Mouse (Mus musculus): ENCODE results near the gene Notch2. TPM values are rescaled to one million over a fixed set of nuclear protein-coding genes. Genes with fewer than 3 reads are reported as not detected.

Notch2 gene
- polyA plus RNA-seq, 1 experiment from 2014 or later, result 29.6 TPM

DNA sequence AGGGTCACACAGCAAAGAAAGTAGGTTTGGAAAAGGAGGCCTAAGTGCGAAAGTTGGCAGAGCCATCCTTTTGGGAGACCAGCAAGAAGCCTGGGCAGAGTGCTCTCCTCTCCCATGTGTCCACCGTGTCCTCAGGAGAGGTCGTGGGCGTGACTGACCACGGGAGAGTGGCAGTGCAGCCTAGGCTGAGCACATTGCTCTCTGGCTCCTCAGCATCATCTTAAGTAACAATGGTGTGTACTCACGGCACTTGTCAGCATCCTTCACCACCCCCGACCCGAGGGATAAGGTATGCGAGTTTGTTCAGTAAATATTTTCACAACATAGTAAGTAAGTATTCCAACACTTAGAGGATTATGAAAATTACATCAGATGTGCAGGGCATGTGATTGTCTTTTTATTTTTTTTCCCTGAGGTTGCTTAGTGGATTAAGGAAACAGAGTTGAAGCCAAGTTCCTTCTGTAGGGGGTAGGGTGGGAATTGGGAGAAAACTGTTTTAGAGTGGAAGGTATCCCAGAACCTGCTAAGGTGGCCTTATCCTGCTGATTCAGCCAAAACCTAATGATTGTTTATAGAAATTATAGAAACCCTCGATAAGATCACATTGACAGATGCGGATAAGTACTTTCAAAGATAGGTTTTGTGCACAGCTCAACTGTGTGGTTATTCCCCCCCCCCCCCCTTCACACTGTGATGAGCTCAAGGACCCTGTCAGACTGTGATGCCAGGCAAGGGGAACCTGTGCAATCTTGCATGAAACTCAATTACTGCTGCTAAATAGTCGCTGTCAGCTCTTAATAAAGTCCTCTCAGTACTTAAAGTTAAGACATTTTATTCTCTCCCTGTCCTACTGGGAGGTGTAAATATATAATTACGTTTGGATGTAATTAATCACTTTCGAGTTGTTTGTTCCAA is 37.4 kb downstream of the Notch2 start:
- H3K9me3 ChIP-seq (replicated peaks), result no peaks in the 10 kb centered on the region
- no peak for DNase-seq (ENCODE audit: low spot score)
- 82% methylated on average over 14 of the region's 14 CpGs for WGBS
- no peak overlapping the region for H3K27ac ChIP-seq
- no peaks in the 10 kb centered on the region for H3K27me3 ChIP-seq (ENCODE audit: low read depth, poor library complexity, severe bottlenecking)
- peaks cover 70% of the 10 kb centered on the region for H3K4me1 ChIP-seq
- H3K36me3 ChIP-seq, result peaks cover 16% of the 10 kb centered on the region
- H3K4me3 ChIP-seq, result no peak overlapping the region

DNA sequence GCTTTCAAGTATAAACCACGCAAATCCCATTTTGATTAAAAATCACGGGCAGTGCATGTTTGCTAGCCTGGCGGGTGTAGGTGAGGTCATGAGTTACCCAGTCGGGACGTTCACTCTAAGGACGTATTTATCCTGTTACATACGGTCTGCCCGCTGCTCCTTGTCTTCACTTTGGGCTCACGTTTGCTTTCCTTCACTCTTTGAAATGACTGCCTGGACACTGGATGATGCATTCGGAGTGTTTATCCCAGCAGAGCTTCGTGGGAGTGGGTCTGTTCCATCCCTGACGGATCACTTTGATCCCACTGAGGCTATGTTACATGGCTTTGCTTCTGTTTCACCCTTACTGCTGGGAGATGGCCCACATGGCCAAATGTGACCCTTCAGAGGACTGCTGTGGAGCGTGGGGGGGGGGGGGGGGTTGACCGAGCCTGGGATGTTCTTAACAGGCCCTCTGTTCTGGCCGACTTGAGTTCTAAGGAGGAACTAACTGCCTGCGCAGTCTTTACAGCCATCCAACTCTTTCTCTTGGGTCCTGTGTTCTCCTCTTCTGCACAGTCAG is 38.2 kb downstream of the Notch2 start:
- Histone ChIP-seq H3K9me3 (replicated peaks) (no peaks in the 10 kb centered on the region), H3K27ac (peak overlapping the region; percentile 31; the same call in 1 of the 2 replicates), H3K27me3 (ENCODE audit: low read depth, poor library complexity, severe bottlenecking) (no peaks in the 10 kb centered on the region), H3K4me1 (peaks cover 70% of the 10 kb centered on the region), H3K4me3 (no peak overlapping the region), H3K36me3 (peaks cover 16% of the 10 kb centered on the region)
- DNase-seq (ENCODE audit: low spot score), result no peak
- 58% methylated on average over 16 of the region's 16 CpGs for WGBS

GRCm38 (mm10) chr3:98052507-98053430 is 39.4 kb downstream of the Notch2 start:
- peaks cover 72% of the 10 kb centered on the region for H3K4me1 ChIP-seq
- H3K4me3 ChIP-seq, result no peak overlapping the region
- no peak for DNase-seq (ENCODE audit: low spot score)
- peaks cover 16% of the 10 kb centered on the region for H3K36me3 ChIP-seq
- no peaks in the 10 kb centered on the region for H3K9me3 ChIP-seq (replicated peaks)
- WGBS, result 93% methylated on average over 16 of the region's 16 CpGs
- H3K27me3 ChIP-seq (ENCODE audit: low read depth, poor library complexity, severe bottlenecking), result no peaks in the 10 kb centered on the region
- peak overlapping the region; percentile 54 for H3K27ac ChIP-seq

DNA sequence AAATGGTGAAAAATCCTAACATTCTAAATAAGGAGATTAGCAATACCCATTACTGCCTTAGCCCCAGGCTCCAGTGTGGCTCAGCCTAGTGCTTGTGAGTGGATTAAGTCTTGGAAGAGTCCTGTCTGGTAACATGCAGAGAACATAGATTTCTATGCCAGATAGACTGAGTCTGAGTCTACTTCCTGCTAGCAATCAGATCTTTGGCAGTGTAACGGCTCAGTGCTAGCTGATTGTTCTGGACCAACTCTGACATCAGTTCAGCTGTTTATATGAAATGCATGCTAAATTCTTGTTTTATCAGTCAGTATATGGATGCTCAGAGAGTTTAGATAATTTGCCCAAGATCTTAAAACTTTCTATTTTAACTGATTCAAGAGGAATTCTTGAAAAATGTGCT is 40.5 kb downstream of the Notch2 start:
- no peak for DNase-seq (ENCODE audit: low spot score)
- no peak overlapping the region for H3K4me3 ChIP-seq
- H3K4me1 ChIP-seq, result peaks cover 82% of the 10 kb centered on the region
- no peak overlapping the region for H3K27ac ChIP-seq
- peaks cover 16% of the 10 kb centered on the region for H3K36me3 ChIP-seq
- no peaks in the 10 kb centered on the region for H3K9me3 ChIP-seq (replicated peaks)
- no peaks in the 10 kb centered on the region for H3K27me3 ChIP-seq (ENCODE audit: low read depth, poor library complexity, severe bottlenecking)
- 83% methylated on average over 1 of the region's 1 CpGs for WGBS

GRCm38 (mm10) chr3:98054334-98055007 is 41.1 kb downstream of the Notch2 start:
- Histone ChIP-seq H3K4me1 (peaks cover 86% of the 10 kb centered on the region), H3K27ac (peak overlapping the region; percentile 88; the same call in 1 of the 2 replicates), H3K4me3 (no peak overlapping the region), H3K9me3 (replicated peaks) (no peaks in the 10 kb centered on the region), H3K27me3 (ENCODE audit: low read depth, poor library complexity, severe bottlenecking) (no peaks in the 10 kb centered on the region), H3K36me3 (peaks cover 11% of the 10 kb centered on the region)
- DNase-seq (ENCODE audit: low spot score), result no peak
- WGBS, result 94% methylated on average over 8 of the region's 8 CpGs

DNA sequence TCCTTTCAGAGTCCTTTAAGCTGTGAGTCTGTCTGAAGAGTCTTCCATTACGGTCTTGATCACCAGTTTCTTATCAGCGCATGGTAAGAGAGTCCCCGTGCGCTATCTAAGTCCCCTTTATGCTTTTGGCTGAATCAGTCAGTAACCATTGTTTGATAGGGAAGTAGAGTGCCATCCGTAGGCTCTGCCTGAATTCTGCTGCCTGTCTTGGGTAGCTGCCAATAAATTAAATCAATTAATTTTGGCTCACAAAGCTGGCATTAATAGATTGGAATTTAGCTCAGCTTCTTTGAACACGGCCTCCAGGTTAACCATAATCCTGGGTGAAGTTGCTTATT is 41.6 kb downstream of the Notch2 start:
- Histone ChIP-seq H3K27me3 (ENCODE audit: low read depth, poor library complexity, severe bottlenecking) (no peaks in the 10 kb centered on the region), H3K4me1 (peaks cover 88% of the 10 kb centered on the region), H3K4me3 (no peak overlapping the region), H3K9me3 (replicated peaks) (no peaks in the 10 kb centered on the region), H3K36me3 (peaks cover 7% of the 10 kb centered on the region; the same call in 1 of the 2 replicates), H3K27ac (peak overlapping the region; percentile 88; the same call in 1 of the 2 replicates)
- DNase-seq (ENCODE audit: low spot score), result no peak
- WGBS, result 92% methylated on average over 6 of the region's 6 CpGs

DNA sequence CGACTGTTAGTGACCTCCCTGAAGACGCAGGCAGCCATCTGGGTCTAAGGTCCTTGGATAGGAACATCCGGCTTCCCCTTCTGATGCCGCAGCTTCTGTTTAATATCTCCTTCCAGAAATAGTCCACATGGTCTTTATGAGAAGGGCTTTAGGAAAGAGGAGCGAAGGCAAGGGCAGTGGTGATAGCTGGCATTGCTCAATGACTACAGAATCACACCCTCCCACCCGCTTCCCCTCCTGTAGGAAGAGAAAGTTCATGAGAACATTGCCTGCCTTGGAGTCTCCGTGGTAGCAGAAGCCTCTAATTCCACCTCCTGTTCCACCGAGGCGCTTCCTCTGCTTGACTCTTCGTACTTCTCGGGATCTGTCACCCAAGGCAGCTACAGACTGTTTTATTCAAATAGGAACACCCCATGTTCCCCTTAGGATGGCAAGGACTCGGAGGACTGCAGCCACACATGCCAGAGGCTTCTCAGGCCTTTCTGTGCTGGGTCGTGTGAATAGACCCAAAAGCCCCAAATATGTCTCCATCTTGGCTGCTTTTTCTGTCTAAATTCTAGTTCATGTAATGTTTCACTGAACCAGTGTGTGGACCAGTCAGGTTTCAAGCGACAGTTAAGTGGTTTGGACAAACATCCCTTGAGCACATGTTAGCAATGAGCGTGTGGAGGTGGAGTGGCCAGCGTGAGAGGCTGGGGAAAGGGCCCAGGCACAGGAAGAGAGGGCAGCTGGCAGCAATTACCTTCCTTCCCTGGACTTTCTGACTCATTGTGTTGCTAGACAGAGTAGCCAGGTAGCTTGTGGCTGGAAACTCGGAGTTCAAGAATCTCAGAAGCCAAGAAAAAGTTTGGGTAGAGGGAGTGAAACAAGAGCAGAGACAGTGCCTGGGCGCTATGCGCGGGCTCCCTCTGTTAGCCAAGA is 42.7 kb downstream of the Notch2 start:
- Histone ChIP-seq H3K27me3 (ENCODE audit: low read depth, poor library complexity, severe bottlenecking) (no peaks in the 10 kb centered on the region), H3K27ac (peak overlapping the region; percentile 88), H3K9me3 (replicated peaks) (no peaks in the 10 kb centered on the region), H3K36me3 (peaks cover 4% of the 10 kb centered on the region; the same call in 1 of the 2 replicates), H3K4me3 (peak overlapping the region; percentile 20; the same call in 1 of the 2 replicates), H3K4me1 (peaks cover 96% of the 10 kb centered on the region)
- peak; percentile 81 for DNase-seq (ENCODE audit: low spot score)
- 69% methylated on average over 20 of the region's 20 CpGs for WGBS

DNA sequence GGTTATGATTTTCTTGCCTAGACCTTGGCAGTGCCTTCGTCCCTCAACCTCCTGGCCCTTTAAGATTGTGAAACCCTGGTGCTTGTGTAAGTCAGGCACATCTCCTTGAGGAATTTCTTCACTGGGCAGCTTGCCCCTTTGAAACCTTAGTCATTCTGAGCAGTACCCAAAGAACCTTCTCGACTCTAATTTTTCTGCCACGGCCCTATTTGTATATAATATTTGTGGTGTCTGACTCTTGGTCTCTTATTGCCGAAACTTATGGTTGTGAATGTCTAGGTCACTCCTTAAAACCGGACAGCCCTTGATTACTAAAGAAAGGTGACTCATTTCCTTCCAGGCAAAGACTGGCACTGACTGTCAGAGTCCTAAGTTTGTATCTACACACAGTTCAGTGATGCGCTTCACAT is 43.6 kb downstream of the Notch2 start:
- Histone ChIP-seq H3K36me3 (peaks cover 4% of the 10 kb centered on the region; the same call in 1 of the 2 replicates), H3K27me3 (ENCODE audit: low read depth, poor library complexity, severe bottlenecking) (no peaks in the 10 kb centered on the region), H3K4me1 (peaks cover 96% of the 10 kb centered on the region), H3K27ac (peak overlapping the region; percentile 88), H3K4me3 (0 out of 2 replicates have a peak overlapping the region, but pooled peaks have one; percentile 20), H3K9me3 (replicated peaks) (no peaks in the 10 kb centered on the region)
- WGBS, result 78% methylated on average over 6 of the region's 6 CpGs
- no peak for DNase-seq (ENCODE audit: low spot score)

GRCm38 (mm10) chr3:98059076-98059475 is 45.7 kb downstream of the Notch2 start:
- Histone ChIP-seq H3K36me3 (no peaks in the 10 kb centered on the region), H3K9me3 (replicated peaks) (no peaks in the 10 kb centered on the region), H3K4me1 (peaks cover 99% of the 10 kb centered on the region), H3K27me3 (ENCODE audit: low read depth, poor library complexity, severe bottlenecking) (no peaks in the 10 kb centered on the region), H3K27ac (peak overlapping the region; percentile 78), H3K4me3 (no peak overlapping the region)
- DNase-seq (ENCODE audit: low spot score), result no peak
- WGBS, result 85% methylated on average over 4 of the region's 4 CpGs

GRCm38 (mm10) chr3:98060981-98061660 is 47.8 kb downstream of the Notch2 start:
- Histone ChIP-seq H3K9me3 (replicated peaks) (no peaks in the 10 kb centered on the region), H3K4me1 (peaks cover 96% of the 10 kb centered on the region), H3K4me3 (no peak overlapping the region), H3K36me3 (no peaks in the 10 kb centered on the region), H3K27me3 (ENCODE audit: low read depth, poor library complexity, severe bottlenecking) (no peaks in the 10 kb centered on the region), H3K27ac (peak overlapping the region; percentile 91)
- no peak for DNase-seq (ENCODE audit: low spot score)
- WGBS, result 27% methylated on average over 7 of the region's 7 CpGs

All from limb, embryonic 10.5 days (tissue).